17 mouse cellular contexts compared by ENCODE assay signal in the genomic region with DNA sequence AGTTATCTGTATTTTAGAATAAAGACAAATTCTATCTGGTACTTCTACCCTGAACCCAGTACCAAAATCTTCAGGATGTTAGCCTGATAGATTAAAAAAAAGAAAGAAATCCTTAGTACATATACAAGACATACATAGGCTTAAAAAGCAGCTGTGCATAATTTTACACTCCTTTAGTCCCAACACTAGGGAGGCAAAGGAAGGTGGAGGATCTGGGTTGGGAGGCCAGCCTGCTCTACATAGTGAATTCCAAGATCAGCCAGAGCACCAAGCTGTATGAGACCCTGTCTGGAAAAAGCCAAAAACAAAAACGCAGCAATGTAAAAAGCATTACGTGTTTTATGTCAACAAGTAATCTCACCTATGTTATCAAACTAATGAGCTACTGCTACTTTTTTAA. TPM values are rescaled to one million over a fixed set of nuclear protein-coding genes. Genes with fewer than 3 reads are reported as not detected.
DNase-seq lines count a peak whose midpoint lies in the region; ATAC-seq and TF ChIP-seq lines count a peak whose summit lies in the region.
"Had no signal": no experiment of that assay in that cellular context is flagged by ENCODE, and none has a peak within 500 bp of the region (broad histone marks: within the 10 kb centered on the region; RNA-seq: fewer than 3 reads in every experiment).

No protein-coding gene starts in this region.

- peaks cover 43% of the 10 kb centered on the region for H3K36me3 ChIP-seq in heart, embryonic 13.5 days
- H3K36me3 ChIP-seq in kidney, postnatal 0 days (ENCODE audit: insufficient read depth, low read length): no peaks in the 10 kb centered on the region
- H3K36me3 ChIP-seq in ES-Bruce4 (ENCODE audit: control insufficient read depth, insufficient read depth, low read length, poor library complexity, severe bottlenecking): peaks cover 54% of the 10 kb centered on the region
- peaks cover 55% of the 10 kb centered on the region for H3K36me3 ChIP-seq in liver, embryonic 14.5 days (replicated peaks; ENCODE audit: control insufficient read depth, insufficient read depth, low read depth)

- no peak for TF ChIP-seq CTCF in kidney, postnatal 0 days (IDR thresholded peaks at IDR 0.05; ENCODE audit: low read depth)
- TF ChIP-seq CTCF in ES-Bruce4 (IDR thresholded peaks at IDR 0.05; ENCODE audit: low read depth, low read length): no peak
- TF ChIP-seq CTCF in liver, embryonic 14.5 days (IDR thresholded peaks at IDR 0.05; ENCODE audit: low read depth): no peak

- H3K27ac ChIP-seq in heart, embryonic 13.5 days (replicated peaks): no peak overlapping the region
- H3K27ac ChIP-seq in kidney, postnatal 0 days: no peak overlapping the region
- H3K27ac ChIP-seq in ES-Bruce4 (ENCODE audit: insufficient read depth, low read length): no peak overlapping the region
- H3K27ac ChIP-seq in liver, embryonic 14.5 days: no peak overlapping the region
- H3K27ac ChIP-seq: liver, embryonic 13.5 days had no signal

- H3K27me3 ChIP-seq in heart, embryonic 13.5 days (replicated peaks): no peaks in the 10 kb centered on the region
- H3K27me3 ChIP-seq in kidney, postnatal 0 days (ENCODE audit: insufficient read depth, low read length): no peaks in the 10 kb centered on the region
- H3K27me3 ChIP-seq in ES-Bruce4 (ENCODE audit: control insufficient read depth, insufficient read depth, low read length, poor library complexity, severe bottlenecking): no peaks in the 10 kb centered on the region
- no peaks in the 10 kb centered on the region for H3K27me3 ChIP-seq in liver, embryonic 14.5 days (ENCODE audit: control insufficient read depth, insufficient read depth, low read length)
- H3K27me3 ChIP-seq: liver, embryonic 13.5 days had no signal

- no peak overlapping the region for H3K9ac ChIP-seq in heart, embryonic 13.5 days
- H3K9ac ChIP-seq in kidney, postnatal 0 days (ENCODE audit: low read depth, low read length): no peak overlapping the region
- H3K9ac ChIP-seq in ES-Bruce4 (ENCODE audit: low read depth, poor library complexity, severe bottlenecking): peak overlapping the region; percentile 4
- H3K9ac ChIP-seq in liver, embryonic 14.5 days (replicated peaks): no peak overlapping the region; the same call in 1 of the 2 replicates

- intact Hi-C loops in heart, postnatal 10 days (cut with DNase I): no loop called here

- WGBS in heart, embryonic 13.5 days: 61% methylated on average over 2 of the region's 2 CpGs
- WGBS in kidney, postnatal 0 days: 65% methylated on average over 2 of the region's 2 CpGs
- WGBS in liver, embryonic 14.5 days (ENCODE audit: insufficient replicate concordance): 86% methylated on average over 2 of the region's 2 CpGs

- H3K9me3 ChIP-seq in heart, embryonic 13.5 days: no peaks in the 10 kb centered on the region
- no peaks in the 10 kb centered on the region for H3K9me3 ChIP-seq in kidney, postnatal 0 days (replicated peaks; ENCODE audit: low read length)
- H3K9me3 ChIP-seq in ES-Bruce4 (replicated peaks; ENCODE audit: control insufficient read depth, insufficient read depth, low read length, poor library complexity, severe bottlenecking): no peaks in the 10 kb centered on the region
- no peaks in the 10 kb centered on the region for H3K9me3 ChIP-seq in liver, embryonic 14.5 days (ENCODE audit: control insufficient read depth, low read length)
- H3K9me3 ChIP-seq: liver, embryonic 13.5 days had no signal

- H3K4me2 ChIP-seq in heart, embryonic 13.5 days: peak overlapping the region; percentile 79
- peak overlapping the region; percentile 11; the same call in 1 of the 2 replicates for H3K4me2 ChIP-seq in kidney, postnatal 0 days (ENCODE audit: low read length)
- peak overlapping the region; percentile 25 for H3K4me2 ChIP-seq in liver, embryonic 14.5 days (ENCODE audit: low read depth)
- H3K4me2 ChIP-seq: liver, embryonic 13.5 days had no signal

- no peak for TF ChIP-seq EP300 in ES-Bruce4 (IDR thresholded peaks at IDR 0.05; ENCODE audit: insufficient read depth, low read depth, low read length)
- TF ChIP-seq EP300 in liver, embryonic 14.5 days (IDR thresholded peaks at IDR 0.05; ENCODE audit: low read depth): no peak

- no peak for DNase-seq in heart, postnatal 10 days
- DNase-seq in kidney, postnatal 0 days (ENCODE audit: low spot score): no peak
- no peak for DNase-seq in kidney, adult 9 months
- DNase-seq in liver, embryonic 14.5 days (ENCODE audit: low read depth in 3 of 3, low spot score in 3 of 3): no peak
- DNase-seq in frontal cortex, adult 2 months (ENCODE audit: extremely low spot score in 1 of 2, low spot score in 1 of 2): no peak
- DNase-seq in left cerebral cortex, adult 11 months (ENCODE audit: low spot score): no peak
- DNase-seq: cerebellum, adult 9-10 months; gastrocnemius, postnatal 10 days; heart, postnatal 14 days; kidney, postnatal 25 days; liver, embryonic 13.5 days; spleen, adult 18-20 months had no signal

- peaks cover 40% of the 10 kb centered on the region for H3K4me1 ChIP-seq in heart, embryonic 13.5 days
- H3K4me1 ChIP-seq in kidney, postnatal 0 days (replicated peaks; ENCODE audit: insufficient read depth, low read length): peaks cover 20% of the 10 kb centered on the region
- H3K4me1 ChIP-seq in ES-Bruce4 (ENCODE audit: control insufficient read depth, insufficient read depth, low read length): no peaks in the 10 kb centered on the region
- H3K4me1 ChIP-seq in liver, embryonic 14.5 days (replicated peaks; ENCODE audit: control insufficient read depth in 2 of 2, insufficient read depth in 2 of 2, low read length in 1 of 2): peaks cover 16 to 20% of the 10 kb centered on the region in 2 experiments

- no peak for ATAC-seq in heart, embryonic 13.5 days (ENCODE audit: extremely low read depth, insufficient number of reproducible peaks, low FRiP score, low TSS enrichment)
- ATAC-seq in kidney, postnatal 0 days (replicated peaks; ENCODE audit: low FRiP score, low read depth): no peak
- no peak for ATAC-seq in liver, embryonic 14.5 days (ENCODE audit: insufficient read depth)
- ATAC-seq: CD4-positive, CD25-positive, alpha-beta regulatory T cell, adult 4 months had no signal

- no peak for TF ChIP-seq POLR2A in ES-Bruce4 (IDR thresholded peaks at IDR 0.05; ENCODE audit: insufficient read depth, low read length)

- H3K4me3 ChIP-seq in heart, embryonic 13.5 days: 0 out of 2 replicates have a peak overlapping the region, but pooled peaks have one; percentile 8
- H3K4me3 ChIP-seq in kidney, postnatal 0 days (replicated peaks; ENCODE audit: low read depth, low read length): no peak overlapping the region
- no peak overlapping the region for H3K4me3 ChIP-seq in ES-Bruce4 (ENCODE audit: low read depth, low read length)
- no peak overlapping the region for H3K4me3 ChIP-seq in liver, embryonic 14.5 days (ENCODE audit: insufficient read depth in 1 of 2, low read depth in 2 of 2, low read length in 2 of 2)
- H3K4me3 ChIP-seq: liver, embryonic 13.5 days had no signal

RNA-seq across cellular contexts. Expression of gene Hnrnpc, which starts 4.3 kb away (rescaled TPM):
- polyA plus RNA-seq in heart, embryonic 13.5 days (2015; fragmentation: Nextera tagmentation; extraction: Ambion mirVana): 340 and 392 TPM in 2 replicates
- 100 to 1,000 TPM; 145 to 165 TPM for total RNA-seq in heart, postnatal 10 days (2021)
- 367 and 400 TPM in 2 replicates for polyA plus RNA-seq in kidney, postnatal 0 days (2015; fragmentation: Nextera tagmentation; extraction: Ambion mirVana)
- polyA plus RNA-seq in ES-Bruce4 (2011; ENCODE audit: insufficient read depth, insufficient read length, low read depth, missing spikeins): 949 and 975 TPM in 2 replicates
- 94.9 and 161 TPM in 2 replicates for polyA plus RNA-seq in liver, embryonic 14.5 days (2012; rRNA removed)
- 240 and 269 TPM in 2 replicates for polyA plus RNA-seq in liver, embryonic 14.5 days (2014; fragmentation: Nextera tagmentation; extraction: Ambion mirVana)
- polyA plus RNA-seq in frontal cortex, adult 2 months (2012; rRNA removed): 260 and 273 TPM in 2 replicates

RNA-seq across cellular contexts. Expression of gene Rpgrip1, which starts 10.9 kb away (rescaled TPM):
- polyA plus RNA-seq in heart, embryonic 13.5 days (2015; fragmentation: Nextera tagmentation; extraction: Ambion mirVana): 37.7 and 38.8 TPM in 2 replicates
- total RNA-seq in heart, postnatal 10 days (2021): under 1 TPM; 0.45 to 0.97 TPM
- polyA plus RNA-seq in kidney, postnatal 0 days (2015; fragmentation: Nextera tagmentation; extraction: Ambion mirVana): 51.1 and 51.2 TPM in 2 replicates
- 6.7 and 9.0 TPM in 2 replicates for polyA plus RNA-seq in ES-Bruce4 (2011; ENCODE audit: insufficient read depth, insufficient read length, low read depth, missing spikeins)
- polyA plus RNA-seq in liver, embryonic 14.5 days (2012; rRNA removed): 0.31 and 0.41 TPM in 2 replicates
- polyA plus RNA-seq in liver, embryonic 14.5 days (2014; fragmentation: Nextera tagmentation; extraction: Ambion mirVana): 48.5 and 50.1 TPM in 2 replicates
- 1.4 and 2.0 TPM in 2 replicates for polyA plus RNA-seq in frontal cortex, adult 2 months (2012; rRNA removed)

RNA-seq across cellular contexts. Expression of gene Olfr221, which starts 57.3 kb away (rescaled TPM):
- polyA plus RNA-seq in heart, embryonic 13.5 days (2015; fragmentation: Nextera tagmentation; extraction: Ambion mirVana): not detected in 2 replicates
- total RNA-seq in heart, postnatal 10 days (2021): not detected
- polyA plus RNA-seq in kidney, postnatal 0 days (2015; fragmentation: Nextera tagmentation; extraction: Ambion mirVana): not detected in 2 replicates
- not detected in 2 replicates for polyA plus RNA-seq in ES-Bruce4 (2011; ENCODE audit: insufficient read depth, insufficient read length, low read depth, missing spikeins)
- not detected in 2 replicates for polyA plus RNA-seq in liver, embryonic 14.5 days (2012; rRNA removed)
- not detected in 2 replicates for polyA plus RNA-seq in liver, embryonic 14.5 days (2014; fragmentation: Nextera tagmentation; extraction: Ambion mirVana)
- 0.08 and 0.15 TPM in 2 replicates for polyA plus RNA-seq in frontal cortex, adult 2 months (2012; rRNA removed)
- total RNA-seq: adrenal gland, adult 18-20 months; gastrocnemius, postnatal 10 days; heart, postnatal 14 days; left cerebral cortex, adult 18-20 months had no signal
- polyA plus RNA-seq: CD4-positive, CD25-positive, alpha-beta regulatory T cell, adult 4 months; liver, embryonic 13.5 days had no signal

Comparison
In these comparisons a context has a peak if more than half of its experiments do, and no peak if none do; other contexts are left out.
1. H3K4me2 ChIP-seq: peak in every context shown above with its lines; median percentile 79 in heart, embryonic 13.5 days; 25 in liver, embryonic 14.5 days; 11 in kidney, postnatal 0 days.